Mouse (Mus musculus) lung, postnatal 0 days (tissue): ENCODE data around the gene Krt76.

Source experiments
- CTCF ChIP-seq: IDR thresholded peaks from 2 replicates; pipeline ENCODE4 v1.5.1; 2016; ENCODE audit warnings: antibody characterized with exemption, mild to moderate bottlenecking
- EP300 ChIP-seq: IDR thresholded peaks from 2 replicates; pipeline ENCODE4 v1.6.1; 2016; ENCODE audit warnings: antibody characterized with exemption, mild to moderate bottlenecking, control low read depth

DNA sequence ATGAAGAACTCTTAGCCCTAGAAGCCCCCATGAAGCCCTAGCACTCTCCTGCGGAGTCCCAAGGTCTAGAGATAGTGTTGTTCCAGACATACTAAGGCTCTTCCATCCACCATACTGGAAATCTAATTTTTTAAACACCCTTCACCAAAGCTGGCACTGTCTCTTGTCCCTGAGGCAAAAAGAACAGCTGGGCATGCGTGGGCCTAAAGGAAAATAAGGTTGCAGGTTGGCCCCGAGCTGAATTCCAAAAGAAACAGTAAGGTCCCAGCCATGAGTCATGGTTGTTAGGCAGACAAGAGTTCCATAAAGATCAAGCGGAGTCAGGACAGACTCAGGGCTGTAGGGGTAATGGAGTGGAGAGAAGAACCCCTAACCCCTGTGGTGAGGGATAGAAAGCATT lies 19.5 kb downstream of the Krt76 start:
- TF ChIP-seq CTCF, result no peak
- TF ChIP-seq EP300, result no peak
